Mouse (Mus musculus): ENCODE measurements at regions not wholly inside any gene's neighbourhood (a gene's known extent, or its start where the extent isn't known, plus 50 kb on each side); places are given as distances from the start of the nearest gene placed in this dataset.

GRCm38 (mm10) chr15:74461935-74462334 lies 174.2 kb downstream of the Mroh4 start:
- no peak for TF ChIP-seq CTCF (IDR thresholded peaks at IDR 0.05; ENCODE audit: low read depth, low read length)
- no peak for TF ChIP-seq POLR2A (IDR thresholded peaks at IDR 0.05; ENCODE audit: extremely low read depth, insufficient read depth, low read length)
